Mouse (Mus musculus): ENCODE measurements around the gene Uba6. TPM values are rescaled to one million over a fixed set of nuclear protein-coding genes. Genes with fewer than 3 reads are reported as not detected.
A peak's percentile ranks its signal among the peaks of the same experiment; 100 is the strongest.

Gene Uba6
- polyA plus RNA-seq, 1 experiment from 2014 or later = 4.0 TPM

- Histone ChIP-seq H3K4me3 (ENCODE audit: low read depth, low read length) (no peak overlapping the region), H3K9ac (ENCODE audit: low read length) (no peak overlapping the region), H3K36me3 (ENCODE audit: control insufficient read depth, insufficient read depth, low read length) (no peaks in the 10 kb centered on the region), H3K4me2 (replicated peaks; ENCODE audit: low read depth) (no peak overlapping the region), H3K27ac (replicated peaks) (no peak overlapping the region), H3K27me3 (ENCODE audit: control insufficient read depth, insufficient read depth, low read length) (no peaks in the 10 kb centered on the region), H3K9me3 (ENCODE audit: control insufficient read depth, low read length) (no peaks in the 10 kb centered on the region), H3K4me1 (replicated peaks; ENCODE audit: control insufficient read depth, insufficient read depth) (no peaks in the 10 kb centered on the region)
- 52% methylated on average over 2 of the region's 2 CpGs for WGBS
- no peak for ATAC-seq (ENCODE audit: low FRiP score, low TSS enrichment)
- no peak for DNase-seq (ENCODE audit: low spot score)
- TF ChIP-seq CTCF (IDR thresholded peaks at IDR 0.05; ENCODE audit: low read depth) = no peak
- TF ChIP-seq EP300 (optimal IDR thresholded peaks at IDR 0.05) = no peak
Measured at GRCm38 (mm10) chr5:86173778-86174177, 1.2 kb upstream of the Uba6 start.

GRCm38 (mm10) chr5:86172088-86172448, 535 bp downstream of the Uba6 start:
- Histone ChIP-seq H3K9ac (ENCODE audit: low read length) (peak overlapping the region; percentile 79), H3K27ac (replicated peaks) (peak overlapping the region; percentile 93), H3K4me3 (ENCODE audit: low read depth, low read length) (peak overlapping the region; percentile 86), H3K4me2 (replicated peaks; ENCODE audit: low read depth) (peak overlapping the region; percentile 90), H3K9me3 (ENCODE audit: control insufficient read depth, low read length) (no peaks in the 10 kb centered on the region), H3K4me1 (replicated peaks; ENCODE audit: control insufficient read depth, insufficient read depth) (no peaks in the 10 kb centered on the region), H3K27me3 (ENCODE audit: control insufficient read depth, insufficient read depth, low read length) (no peaks in the 10 kb centered on the region), H3K36me3 (ENCODE audit: control insufficient read depth, insufficient read depth, low read length) (0 out of 2 replicates have a peak, but pooled peaks cover 2% of the 10 kb centered on the region)
- 0% methylated on average over 15 of the region's 15 CpGs for WGBS
- DNase-seq (ENCODE audit: low spot score) = no peak
- no peak for TF ChIP-seq CTCF (IDR thresholded peaks at IDR 0.05; ENCODE audit: low read depth)
- no peak for TF ChIP-seq EP300 (optimal IDR thresholded peaks at IDR 0.05)
- ATAC-seq (ENCODE audit: low FRiP score, low TSS enrichment) = no peak

GRCm38 (mm10) chr5:86129828-86130227, 42.8 kb downstream of the Uba6 start:
- Histone ChIP-seq H3K9me3 (ENCODE audit: control insufficient read depth, low read length) (no peaks in the 10 kb centered on the region), H3K9ac (ENCODE audit: low read length) (no peak overlapping the region), H3K27ac (replicated peaks) (no peak overlapping the region), H3K27me3 (ENCODE audit: control insufficient read depth, insufficient read depth, low read length) (no peaks in the 10 kb centered on the region), H3K4me3 (ENCODE audit: low read depth, low read length) (no peak overlapping the region), H3K4me2 (replicated peaks; ENCODE audit: low read depth) (no peak overlapping the region), H3K36me3 (ENCODE audit: control insufficient read depth, insufficient read depth, low read length) (peaks cover 6% of the 10 kb centered on the region), H3K4me1 (replicated peaks; ENCODE audit: control insufficient read depth, insufficient read depth) (no peaks in the 10 kb centered on the region)
- TF ChIP-seq EP300 (optimal IDR thresholded peaks at IDR 0.05) = no peak
- TF ChIP-seq CTCF (IDR thresholded peaks at IDR 0.05; ENCODE audit: low read depth) = no peak
- DNase-seq (ENCODE audit: low spot score) (no peak), ATAC-seq (ENCODE audit: low FRiP score, low TSS enrichment) (no peak)

GRCm38 (mm10) chr5:86128749-86129148, 43.9 kb downstream of the Uba6 start:
- Histone ChIP-seq H3K4me3 (ENCODE audit: low read depth, low read length) (no peak overlapping the region), H3K36me3 (ENCODE audit: control insufficient read depth, insufficient read depth, low read length) (peaks cover 6% of the 10 kb centered on the region), H3K9me3 (ENCODE audit: control insufficient read depth, low read length) (no peaks in the 10 kb centered on the region), H3K4me1 (replicated peaks; ENCODE audit: control insufficient read depth, insufficient read depth) (no peaks in the 10 kb centered on the region), H3K27me3 (ENCODE audit: control insufficient read depth, insufficient read depth, low read length) (no peaks in the 10 kb centered on the region), H3K9ac (ENCODE audit: low read length) (no peak overlapping the region), H3K4me2 (replicated peaks; ENCODE audit: low read depth) (no peak overlapping the region), H3K27ac (replicated peaks) (no peak overlapping the region)
- ATAC-seq (ENCODE audit: low FRiP score, low TSS enrichment) (no peak), DNase-seq (ENCODE audit: low spot score) (no peak)
- WGBS = 98% methylated on average over 1 of the region's 1 CpGs
- TF ChIP-seq EP300 (optimal IDR thresholded peaks at IDR 0.05) (no peak), CTCF (IDR thresholded peaks at IDR 0.05; ENCODE audit: low read depth) (no peak)

- Histone ChIP-seq H3K27me3 (ENCODE audit: control insufficient read depth, insufficient read depth, low read length) (no peaks in the 10 kb centered on the region), H3K9me3 (ENCODE audit: control insufficient read depth, low read length) (no peaks in the 10 kb centered on the region), H3K4me3 (ENCODE audit: low read depth, low read length) (no peak overlapping the region), H3K36me3 (ENCODE audit: control insufficient read depth, insufficient read depth, low read length) (no peaks in the 10 kb centered on the region), H3K4me1 (replicated peaks; ENCODE audit: control insufficient read depth, insufficient read depth) (no peaks in the 10 kb centered on the region), H3K4me2 (replicated peaks; ENCODE audit: low read depth) (no peak overlapping the region), H3K27ac (replicated peaks) (no peak overlapping the region), H3K9ac (ENCODE audit: low read length) (no peak overlapping the region)
- TF ChIP-seq CTCF (IDR thresholded peaks at IDR 0.05; ENCODE audit: low read depth) = no peak
- TF ChIP-seq EP300 (optimal IDR thresholded peaks at IDR 0.05) = no peak
- DNase-seq (ENCODE audit: low spot score) (no peak), ATAC-seq (ENCODE audit: low FRiP score, low TSS enrichment) (no peak)
- 85% methylated on average over 9 of the region's 9 CpGs for WGBS
Measured at GRCm38 (mm10) chr5:86118457-86119094, 54.0 kb downstream of the Uba6 start.

GRCm38 (mm10) chr5:86113997-86114396, 58.6 kb downstream of the Uba6 start:
- H3K4me3 ChIP-seq (ENCODE audit: low read depth, low read length) = no peak overlapping the region
- ATAC-seq (ENCODE audit: low FRiP score, low TSS enrichment) (no peak), DNase-seq (ENCODE audit: low spot score) (no peak)
- H3K4me2 ChIP-seq (replicated peaks; ENCODE audit: low read depth) = no peak overlapping the region
- no peak overlapping the region for H3K9ac ChIP-seq (ENCODE audit: low read length)
- H3K9me3 ChIP-seq (ENCODE audit: control insufficient read depth, low read length) = no peaks in the 10 kb centered on the region
- no peaks in the 10 kb centered on the region for H3K27me3 ChIP-seq (ENCODE audit: control insufficient read depth, insufficient read depth, low read length)
- no peak overlapping the region for H3K27ac ChIP-seq (replicated peaks)
- H3K36me3 ChIP-seq (ENCODE audit: control insufficient read depth, insufficient read depth, low read length) = no peaks in the 10 kb centered on the region
- no peaks in the 10 kb centered on the region for H3K4me1 ChIP-seq (replicated peaks; ENCODE audit: control insufficient read depth, insufficient read depth)
- WGBS = 66% methylated on average over 1 of the region's 1 CpGs
- TF ChIP-seq EP300 (optimal IDR thresholded peaks at IDR 0.05) = no peak
- no peak for TF ChIP-seq CTCF (IDR thresholded peaks at IDR 0.05; ENCODE audit: low read depth)

Data from stomach, postnatal 0 days (tissue).